Mouse (Mus musculus): Measurements from ENCODE around the gene Gtf2a2. TPM values are rescaled to one million over a fixed set of nuclear protein-coding genes. Genes with fewer than 3 reads are reported as not detected.

Gtf2a2 gene
- total and polyA plus RNA-seq, 3 experiments: 74.9 to 75.8 TPM; not detected in 1

DNA sequence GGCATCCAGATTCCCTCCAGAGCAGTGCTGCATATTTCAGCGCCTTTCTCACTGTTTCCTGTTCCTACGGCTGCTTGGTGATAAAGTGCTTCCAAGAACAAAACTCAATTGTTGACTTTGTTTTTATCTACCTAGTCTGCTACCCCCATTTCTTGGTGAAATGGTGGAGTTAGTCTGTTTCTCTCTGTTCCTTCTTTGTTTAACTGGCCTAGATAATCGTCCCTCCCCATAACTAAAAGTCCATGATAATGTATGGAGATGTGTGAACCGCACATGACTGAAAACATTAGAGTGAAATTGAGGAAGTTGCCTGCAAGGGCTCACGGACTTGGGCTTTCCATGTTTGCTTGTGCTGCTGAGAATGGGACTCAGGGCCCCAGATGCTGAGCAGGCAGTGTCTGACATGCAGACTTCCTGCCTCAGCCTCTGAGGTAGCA, 19.5 kb upstream of the Gtf2a2 start:
- peaks cover 0 to 21% of the 10 kb centered on the region in 2 experiments for H3K36me3 ChIP-seq (ENCODE audit: control insufficient read depth in 1 of 2, insufficient read depth in 2 of 2, low read length in 2 of 2)
- peaks cover 15% of the 10 kb centered on the region for H3K79me2 ChIP-seq (ENCODE audit: control insufficient read depth, insufficient read depth, low read length, poor library complexity)
- H3K4me1 ChIP-seq (ENCODE audit: control insufficient read depth in 1 of 2, insufficient read depth in 2 of 2, low read length in 2 of 2): peaks cover 9 to 19% of the 10 kb centered on the region in 2 experiments
- H3K9ac ChIP-seq (ENCODE audit: control insufficient read depth, low read depth, low read length, poor library complexity, severe bottlenecking): peak overlapping the region; percentile 3; the same call in 1 of the 2 replicates
- H3K4me3 ChIP-seq (ENCODE audit: control insufficient read depth in 1 of 2, insufficient read depth in 1 of 2, low read depth in 2 of 2, low read length in 2 of 2): peak overlapping the region; percentile 8 to 21; a peak in 2 of 4 replicates
- DNase-seq (ENCODE audit: low read depth, low spot score): peak; percentile 91
- no peaks in the 10 kb centered on the region for H3K27me3 ChIP-seq (ENCODE audit: control insufficient read depth in 1 of 2, insufficient read depth in 2 of 2, low read length in 2 of 2)
- H3K9me3 ChIP-seq (replicated peaks; ENCODE audit: insufficient read depth, low read length): no peaks in the 10 kb centered on the region
- peak overlapping the region; percentile 78 for H3K27ac ChIP-seq (ENCODE audit: control insufficient read depth, low read depth, low read length)
- TF ChIP-seq UBTF (IDR thresholded peaks at IDR 0.05; ENCODE audit: borderline replicate concordance, insufficient read depth, low read depth, low read length) (no peak), POLR2AphosphoS2 (IDR thresholded peaks at IDR 0.05; ENCODE audit: low read length) (no peak), KAT2A (conservative IDR thresholded peaks at IDR 0.05; ENCODE audit: low read depth, low read length) (no peak), SMC3 (IDR thresholded peaks at IDR 0.05; ENCODE audit: low read depth, low read length) (no peak), RCOR1 (IDR thresholded peaks at IDR 0.05; ENCODE audit: low read depth, low read length) (peak; percentile 31; the same call in 1 of the 2 replicates), MYC (IDR thresholded peaks at IDR 0.05; ENCODE audit: low read depth, low read length) (peak; percentile 76), BHLHE40 (IDR thresholded peaks at IDR 0.05; ENCODE audit: borderline replicate concordance, low read depth, low read length) (peak; percentile 96), TBP (IDR thresholded peaks at IDR 0.05; ENCODE audit: low read depth, low read length) (peak; percentile 55; the same call in 1 of the 2 replicates), MXI1 (IDR thresholded peaks at IDR 0.05; ENCODE audit: low read depth, low read length) (peak; percentile 79), E2F4 (IDR thresholded peaks at IDR 0.05; ENCODE audit: borderline replicate concordance, low read depth, low read length) (no peak), USF2 (IDR thresholded peaks at IDR 0.05; ENCODE audit: borderline replicate concordance in 1 of 2, insufficient read depth in 1 of 2, low read depth in 1 of 2, low read length in 2 of 2) (no peak), MAZ (IDR thresholded peaks at IDR 0.05; ENCODE audit: low read depth, low read length) (peak; percentile 22; the same call in 1 of the 2 replicates), USF1 (IDR thresholded peaks at IDR 0.05; ENCODE audit: low read depth, low read length) (peak; percentile 65), ZNF384 (IDR thresholded peaks at IDR 0.05; ENCODE audit: low read depth, low read length) (no peak), MAX (IDR thresholded peaks at IDR 0.05; ENCODE audit: low read length) (peak; percentile 54; the same call in 1 of the 2 replicates), CTCF (IDR thresholded peaks at IDR 0.05 in 2 of 3, conservative IDR thresholded peaks at IDR 0.05 in 1 of 3; ENCODE audit: control insufficient read depth in 1 of 3, insufficient read depth in 1 of 3, low read depth in 2 of 3, low read length in 3 of 3, poor library complexity in 1 of 3, severe bottlenecking in 1 of 3) (no peak), TAL1 (IDR thresholded peaks at IDR 0.05; ENCODE audit: low read length) (peak; percentile 66), SIN3A (IDR thresholded peaks at IDR 0.05; ENCODE audit: low read length) (peak; percentile 87), ZMIZ1 (IDR thresholded peaks at IDR 0.05; ENCODE audit: low read depth, low read length) (no peak), ZC3H11A (IDR thresholded peaks at IDR 0.05; ENCODE audit: low read depth, low read length) (no peak), ETS1 (IDR thresholded peaks at IDR 0.05; ENCODE audit: low read depth, low read length) (peak; percentile 87), JUND (IDR thresholded peaks at IDR 0.05; ENCODE audit: low read depth, low read length) (no peak), CHD2 (IDR thresholded peaks at IDR 0.05; ENCODE audit: low read length) (no peak), CHD1 (IDR thresholded peaks at IDR 0.05; ENCODE audit: low read depth, low read length) (no peak), TCF12 (IDR thresholded peaks at IDR 0.05; ENCODE audit: low read depth, low read length) (peak; percentile 57; the same call in 1 of the 2 replicates), EP300 (IDR thresholded peaks at IDR 0.05; ENCODE audit: low read depth in 1 of 2, low read length in 2 of 2) (peak; percentile 78 to 81), ZKSCAN1 (IDR thresholded peaks at IDR 0.05; ENCODE audit: low read depth, low read length) (no peak), HCFC1 (IDR thresholded peaks at IDR 0.05; ENCODE audit: low read depth, low read length) (no peak), GABPA (IDR thresholded peaks at IDR 0.05; ENCODE audit: low read depth, low read length) (no peak), NRF1 (IDR thresholded peaks at IDR 0.05; ENCODE audit: insufficient read depth, low read depth, low read length, poor library complexity, severe bottlenecking) (no peak), POLR2AphosphoS5 (IDR thresholded peaks at IDR 0.05; ENCODE audit: borderline replicate concordance, low read depth, low read length) (no peak), MAFK (IDR thresholded peaks at IDR 0.05; ENCODE audit: borderline replicate concordance, low read depth, low read length) (peak; percentile 76; the same call in 1 of the 2 replicates), MYB (IDR thresholded peaks at IDR 0.05; ENCODE audit: low read depth, low read length) (no peak), RAD21 (IDR thresholded peaks at IDR 0.05; ENCODE audit: low read depth, low read length) (no peak), POLR2A (IDR thresholded peaks at IDR 0.05; ENCODE audit: control insufficient read depth in 1 of 2, insufficient read depth in 1 of 2, low read depth in 1 of 2, low read length in 2 of 2, poor library complexity in 1 of 2) (no peak), NELFE (IDR thresholded peaks at IDR 0.05; ENCODE audit: low read depth, low read length) (no peak), GATA1 (IDR thresholded peaks at IDR 0.05; ENCODE audit: low read depth, low read length) (peak; percentile 86), ELF1 (IDR thresholded peaks at IDR 0.05; ENCODE audit: low read depth, low read length) (peak; percentile 30; the same call in 1 of the 2 replicates)
